Mouse (Mus musculus) stomach, embryonic 16.5 days (tissue): ENCODE measurements at regions not wholly inside any gene's neighbourhood (a gene's known extent, or its start where the extent isn't known, plus 50 kb on each side); places are given as distances from the start of the nearest gene placed in this dataset.
A peak's percentile ranks its signal among the peaks of the same experiment; 100 is the strongest.

Source experiments
- ATAC-seq: fragments of 200-750 bp; cut with Nextera tagmentation; 2 replicates; pipeline ENCODE4 v1.8.0; 2017; ENCODE audit warnings: moderate number of reproducible peaks, moderate TSS enrichment; ENCODE audit not compliant: insufficient read depth, low FRiP score
- H3K27ac ChIP-seq: fragments of 300-500 bp; sonication (generic); 2 replicates; pipeline ENCODE4 v1.5.1; 2014; ENCODE audit warnings: low read length
- H3K27me3 ChIP-seq: fragments of 300-500 bp; sonication (generic); 2 replicates; pipeline ENCODE4 v1.6.1; 2014; ENCODE audit warnings: low read length, control low read depth, mixed read lengths; ENCODE audit not compliant: control insufficient read depth, insufficient read depth
- H3K36me3 ChIP-seq: fragments of 300-500 bp; sonication (generic); 2 replicates; pipeline ENCODE4 v1.6.1; 2014; ENCODE audit warnings: low read length; ENCODE audit not compliant: control insufficient read depth, insufficient read depth
- H3K4me1 ChIP-seq: fragments of 300-500 bp; sonication (generic); 2 replicates; pipeline ENCODE4 v1.6.1; 2014; ENCODE audit warnings: low read length, control low read depth, mixed read lengths; ENCODE audit not compliant: control insufficient read depth, insufficient read depth
- H3K4me2 ChIP-seq: fragments of 300-500 bp; sonication (generic); 2 replicates; pipeline ENCODE4 v1.6.1; 2014; ENCODE audit warnings: low read depth, low read length, mixed read lengths
- H3K4me3 ChIP-seq: fragments of 300-500 bp; sonication (generic); replicated peaks from 2 replicates; pipeline ENCODE4 v1.5.1; 2014; ENCODE audit warnings: mild to moderate bottlenecking, low read length
- H3K9ac ChIP-seq: fragments of 300-500 bp; sonication (generic); 2 replicates; pipeline ENCODE4 v1.6.1; 2014; ENCODE audit warnings: low read length
- H3K9me3 ChIP-seq: fragments of 300-500 bp; sonication (generic); replicated peaks from 2 replicates; pipeline ENCODE4 v1.6.1; 2016; ENCODE audit warnings: low read length, control low read depth; ENCODE audit not compliant: control insufficient read depth
- WGBS: fragments of 180-500 bp; shearing (Covaris S2); extraction: QIAGEN DNeasy Blood & Tissue Kit; methylation state at CpG from one replicate; pipeline ENCODE4 v1.1.7; 2014; 5-methylcytosine and 5-hydroxymethylcytosine counted together

DNA sequence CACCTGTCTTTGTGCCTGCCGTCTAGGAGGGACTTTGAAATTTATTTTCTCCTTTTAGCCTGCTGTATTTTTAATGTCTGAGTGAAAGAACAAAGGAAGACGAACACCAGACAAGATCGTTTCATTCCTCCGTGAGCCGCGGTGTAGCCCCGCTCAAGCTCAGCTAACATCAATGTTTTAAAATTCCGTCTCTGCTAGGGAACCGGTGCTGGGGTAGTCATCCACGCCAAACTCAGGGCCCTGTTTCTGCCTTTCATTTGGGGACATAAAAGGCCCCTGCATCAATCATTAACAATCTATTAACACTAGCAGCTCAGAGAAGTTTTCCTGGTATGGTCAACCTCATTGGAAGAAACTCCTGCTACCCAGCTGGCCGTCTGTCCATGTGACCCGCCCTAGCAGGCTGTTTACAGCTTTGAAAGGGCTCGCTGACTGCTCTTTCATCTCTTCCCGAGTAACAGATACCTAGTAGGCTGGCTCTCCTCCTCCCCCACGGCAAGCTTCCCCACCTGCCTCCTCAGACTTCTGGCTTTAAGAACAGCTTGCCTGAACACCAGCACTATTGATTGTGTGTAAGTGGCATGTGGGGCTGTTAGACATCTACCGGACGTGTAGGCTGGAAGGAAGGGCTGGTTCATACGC lies 65.0 kb upstream of the Mmp2 start:
- Histone ChIP-seq H3K4me3 (no peak overlapping the region; the same call in 1 of the 2 replicates), H3K4me1 (no peaks in the 10 kb centered on the region), H3K27me3 (no peaks in the 10 kb centered on the region), H3K4me2 (peak overlapping the region; percentile 38), H3K36me3 (no peaks in the 10 kb centered on the region), H3K27ac (no peak overlapping the region), H3K9ac (no peak overlapping the region), H3K9me3 (no peaks in the 10 kb centered on the region; the same call in 1 of the 2 replicates)
- 7% methylated on average over 18 of the region's 18 CpGs for WGBS
- ATAC-seq: no peak

DNA sequence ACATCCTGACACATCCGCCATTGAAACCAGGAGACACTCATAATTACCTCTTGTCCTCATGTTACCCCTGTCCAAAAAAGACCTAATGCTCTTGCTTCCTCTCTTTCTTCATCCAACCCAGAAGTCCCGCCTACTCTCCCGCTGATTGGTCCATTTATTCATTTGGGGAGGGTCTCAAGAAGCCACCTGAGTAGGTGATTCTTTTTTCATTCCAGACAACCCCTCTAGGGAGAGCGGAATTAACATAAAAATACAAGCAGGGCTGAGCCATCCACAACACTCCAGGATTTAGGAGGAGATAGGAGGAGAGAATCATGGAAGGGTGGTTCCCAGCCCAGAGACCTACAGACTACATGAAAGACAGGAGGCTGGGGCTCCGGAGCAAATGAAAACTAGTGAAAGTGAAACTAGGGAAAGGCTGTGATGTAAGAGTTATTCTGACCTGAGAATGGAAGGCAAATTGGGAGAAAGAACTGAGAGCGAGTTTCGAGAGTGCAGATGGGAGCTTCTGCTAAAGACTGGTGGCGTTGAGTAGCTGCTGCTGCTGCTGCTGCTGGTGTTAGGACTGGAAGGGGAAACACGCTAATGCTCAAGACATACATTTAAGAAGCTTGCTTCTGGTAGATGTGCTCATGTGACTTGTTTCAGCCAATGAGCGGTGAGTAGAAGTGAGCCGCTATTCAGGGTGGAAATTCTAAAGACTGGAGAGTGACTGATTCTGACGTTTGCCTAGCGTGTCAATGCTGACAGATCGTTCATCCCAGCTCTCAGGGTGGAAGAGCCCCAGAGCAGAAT lies 55.0 kb upstream of the Mmp2 start:
- Histone ChIP-seq H3K4me1 (no peaks in the 10 kb centered on the region), H3K27ac (no peak overlapping the region), H3K36me3 (no peaks in the 10 kb centered on the region), H3K4me3 (peak overlapping the region; percentile 21), H3K27me3 (no peaks in the 10 kb centered on the region), H3K9me3 (no peaks in the 10 kb centered on the region), H3K9ac (no peak overlapping the region), H3K4me2 (no peak overlapping the region)
- ATAC-seq: no peak
- WGBS: 55% methylated on average over 14 of the region's 14 CpGs

DNA sequence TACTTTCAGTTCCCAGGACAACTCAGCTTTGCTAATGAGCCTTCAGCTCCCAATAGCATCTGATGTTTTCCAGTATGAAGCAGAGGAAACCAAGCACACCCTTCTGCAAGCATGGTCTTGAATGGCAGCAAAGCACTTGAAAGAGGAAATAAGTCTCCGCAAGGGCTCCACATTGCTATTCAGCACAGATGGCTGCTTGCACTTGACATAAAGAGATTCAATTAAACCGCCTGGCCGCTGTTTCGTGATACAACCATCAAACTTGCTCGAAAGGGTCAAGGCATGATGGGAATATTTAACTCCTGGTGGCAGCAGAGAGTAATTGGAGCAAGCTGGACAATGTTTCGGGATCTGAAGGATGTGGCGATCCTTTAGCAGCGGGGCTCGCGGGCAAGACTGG lies 54.3 kb upstream of the Mmp2 start:
- no peaks in the 10 kb centered on the region for H3K9me3 ChIP-seq
- no peaks in the 10 kb centered on the region for H3K36me3 ChIP-seq
- 76% methylated on average over 10 of the region's 10 CpGs for WGBS
- ATAC-seq: no peak
- no peaks in the 10 kb centered on the region for H3K4me1 ChIP-seq
- no peak overlapping the region for H3K4me3 ChIP-seq
- no peak overlapping the region for H3K9ac ChIP-seq
- H3K4me2 ChIP-seq: no peak overlapping the region
- H3K27me3 ChIP-seq: no peaks in the 10 kb centered on the region
- H3K27ac ChIP-seq: no peak overlapping the region

DNA sequence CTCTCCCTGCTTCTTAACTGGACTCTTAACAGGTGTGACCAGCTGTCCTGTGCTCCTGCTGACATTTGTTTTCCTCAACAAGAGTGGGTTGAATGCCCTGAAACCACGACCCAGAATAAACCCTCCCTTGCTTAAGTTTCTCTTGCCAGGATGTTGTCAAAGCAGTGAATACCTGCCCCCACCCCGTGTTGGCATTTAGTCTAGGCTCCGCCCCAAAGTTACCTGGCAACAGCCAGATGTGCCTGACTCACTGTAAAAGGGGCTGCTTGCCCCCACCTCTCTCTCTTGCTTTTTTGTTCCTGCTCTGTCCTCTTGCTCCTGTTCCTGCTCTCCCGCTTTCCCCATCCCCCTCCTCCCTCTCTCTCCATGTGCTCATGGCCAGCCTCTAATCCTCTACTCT lies 51.9 kb upstream of the Mmp2 start:
- no peak overlapping the region for H3K4me2 ChIP-seq
- no peak overlapping the region for H3K9ac ChIP-seq
- H3K36me3 ChIP-seq: no peaks in the 10 kb centered on the region
- no peaks in the 10 kb centered on the region for H3K27me3 ChIP-seq
- no peak overlapping the region for H3K4me3 ChIP-seq
- no peak for ATAC-seq
- H3K9me3 ChIP-seq: no peaks in the 10 kb centered on the region
- no peaks in the 10 kb centered on the region for H3K4me1 ChIP-seq
- no peak overlapping the region for H3K27ac ChIP-seq
- 42% methylated on average over 4 of the region's 4 CpGs for WGBS

DNA sequence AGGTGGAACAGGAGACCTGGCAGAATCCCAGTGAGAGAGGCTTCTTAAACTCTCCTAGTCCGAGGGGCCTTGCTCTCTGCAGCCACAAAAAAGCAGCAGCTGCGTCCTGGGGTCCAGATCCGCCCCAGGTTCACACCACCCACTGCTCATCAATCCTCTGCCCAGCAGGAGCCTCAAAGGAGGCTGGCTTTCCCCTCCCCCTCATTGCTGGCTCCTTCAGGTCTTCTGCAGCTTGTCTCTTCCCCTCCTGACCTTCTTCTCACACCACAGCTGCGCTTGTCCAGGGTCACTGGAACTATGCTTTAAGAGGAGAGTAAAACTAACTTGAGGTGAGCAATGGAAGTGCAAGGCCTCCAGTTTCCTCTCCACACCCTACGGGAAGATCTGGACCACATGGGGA lies 50.0 kb upstream of the Mmp2 start:
- no peaks in the 10 kb centered on the region for H3K4me1 ChIP-seq
- no peak overlapping the region for H3K27ac ChIP-seq
- H3K9me3 ChIP-seq: no peaks in the 10 kb centered on the region
- no peak for ATAC-seq
- H3K9ac ChIP-seq: no peak overlapping the region
- no peaks in the 10 kb centered on the region for H3K27me3 ChIP-seq
- no peak overlapping the region for H3K4me3 ChIP-seq
- H3K36me3 ChIP-seq: no peaks in the 10 kb centered on the region
- WGBS: 30% methylated on average over 5 of the region's 5 CpGs
- no peak overlapping the region for H3K4me2 ChIP-seq
